In the genomic region with DNA sequence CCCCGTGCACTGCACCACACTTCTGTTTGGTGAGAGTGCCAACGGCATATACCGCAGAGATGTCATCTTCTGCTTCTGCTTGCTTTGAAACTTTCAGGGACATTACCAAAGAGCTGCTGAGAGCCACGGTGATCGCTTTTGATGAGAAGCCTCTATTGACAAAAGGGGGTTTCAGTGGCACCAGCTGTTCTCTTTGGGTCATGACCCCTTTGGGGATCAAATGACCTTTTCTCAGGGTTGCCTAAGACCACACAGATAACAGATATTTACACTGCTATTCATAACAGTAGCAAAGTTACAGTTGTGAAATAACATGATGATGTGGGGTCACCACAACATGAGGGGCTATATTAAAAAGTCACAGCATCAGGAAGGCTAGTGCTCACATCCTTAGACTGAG, we compare ENCODE assay signal across 24 mouse cellular contexts. TPM values are rescaled to one million over a fixed set of nuclear protein-coding genes. Genes with fewer than 3 reads are reported as not detected.
A peak's percentile ranks its signal among the peaks of the same experiment; 100 is the strongest.
DNase-seq lines count a peak whose midpoint lies in the region; ATAC-seq and TF ChIP-seq lines count a peak whose summit lies in the region.
"Had no signal": no experiment of that assay in that cellular context is flagged by ENCODE, and none has a peak within 500 bp of the region (broad histone marks: within the 10 kb centered on the region; RNA-seq: fewer than 3 reads in every experiment).

No protein-coding gene starts in this region.

- no peak overlapping the region for H3K9ac ChIP-seq in liver, embryonic 14.5 days (replicated peaks)
- H3K9ac ChIP-seq: embryonic facial prominence, embryonic 15.5 days; forebrain, embryonic 12.5 days; heart, embryonic 15.5 days; hindbrain, embryonic 12.5 days; limb, embryonic 13.5 days; lung, embryonic 15.5 days; midbrain, embryonic 13.5 days; stomach, embryonic 15.5 days had no signal

- TF ChIP-seq EP300 in liver, embryonic 14.5 days (IDR thresholded peaks at IDR 0.05; ENCODE audit: low read depth) = no peak

- ATAC-seq in liver, embryonic 14.5 days (ENCODE audit: insufficient read depth) = peak; percentile 61
- no peak for ATAC-seq in CD4-positive, CD25-positive, alpha-beta regulatory T cell, adult 4 months
- ATAC-seq: intestine, embryonic 16.5 days; midbrain, embryonic 13.5 days had no signal

- no peak overlapping the region for H3K4me3 ChIP-seq in liver, embryonic 14.5 days (ENCODE audit: insufficient read depth in 1 of 2, low read depth in 2 of 2, low read length in 2 of 2)
- H3K4me3 ChIP-seq: embryonic facial prominence, embryonic 15.5 days; forebrain, embryonic 12.5 days; heart, embryonic 10.5 days; heart, embryonic 15.5 days; hindbrain, embryonic 12.5 days; limb, embryonic 13.5 days; lung, embryonic 15.5 days; midbrain, embryonic 13.5 days; stomach, embryonic 15.5 days had no signal

- 0 out of 4 replicates have a peak, but pooled peaks cover 0 to 2% of the 10 kb centered on the region in 2 experiments for H3K4me1 ChIP-seq in liver, embryonic 14.5 days (replicated peaks; ENCODE audit: control insufficient read depth in 2 of 2, insufficient read depth in 2 of 2, low read length in 1 of 2)
- H3K4me1 ChIP-seq: embryonic facial prominence, embryonic 15.5 days; heart, embryonic 15.5 days; hindbrain, embryonic 12.5 days; limb, embryonic 13.5 days; lung, embryonic 15.5 days; stomach, embryonic 15.5 days had no signal

- peak; percentile 67 for DNase-seq in embryo, embryonic 10 days (ENCODE audit: low spot score)
- no peak for DNase-seq in embryo, embryonic 11 days
- peak; percentile 8 for DNase-seq in liver
- DNase-seq in liver, embryonic 14.5 days (ENCODE audit: low read depth in 3 of 3, low spot score in 3 of 3) = peak; percentile 13 to 34 (median 32)
- DNase-seq in left cerebral cortex, adult 8-10 months (ENCODE audit: low spot score in 2 of 2) = no peak
- DNase-seq in adrenal gland, postnatal 36 days = no peak
- DNase-seq: adrenal gland, adult 8-10 months; cerebellum, adult 8-10 months; cerebellum, postnatal 25 days; gastrocnemius, postnatal 10 days; kidney, adult 8-10 months had no signal

- TF ChIP-seq CTCF in liver, embryonic 14.5 days (IDR thresholded peaks at IDR 0.05; ENCODE audit: low read depth) = no peak

- peak overlapping the region; percentile 38 for H3K4me2 ChIP-seq in liver, embryonic 14.5 days (ENCODE audit: low read depth)
- H3K4me2 ChIP-seq: embryonic facial prominence, embryonic 15.5 days; forebrain, embryonic 12.5 days; heart, embryonic 15.5 days; hindbrain, embryonic 12.5 days; limb, embryonic 13.5 days; lung, embryonic 15.5 days; midbrain, embryonic 13.5 days; stomach, embryonic 15.5 days had no signal

- H3K27me3 ChIP-seq in liver, embryonic 14.5 days (ENCODE audit: control insufficient read depth, insufficient read depth, low read length) = no peaks in the 10 kb centered on the region
- H3K27me3 ChIP-seq: embryonic facial prominence, embryonic 15.5 days; forebrain, embryonic 12.5 days; heart, embryonic 15.5 days; hindbrain, embryonic 12.5 days; limb, embryonic 13.5 days; lung, embryonic 15.5 days; midbrain, embryonic 13.5 days; stomach, embryonic 15.5 days had no signal

- 75% methylated on average over 5 of the region's 5 CpGs for WGBS in liver, embryonic 14.5 days (ENCODE audit: insufficient replicate concordance)

- H3K27ac ChIP-seq in liver, embryonic 14.5 days = no peak overlapping the region
- H3K27ac ChIP-seq: embryonic facial prominence, embryonic 15.5 days; forebrain, embryonic 12.5 days; heart, embryonic 10.5 days; heart, embryonic 15.5 days; hindbrain, embryonic 12.5 days; kidney, postnatal 0 days; limb, embryonic 13.5 days; lung, embryonic 15.5 days; midbrain, embryonic 13.5 days; stomach, embryonic 15.5 days had no signal

- H3K9me3 ChIP-seq in liver, embryonic 14.5 days (ENCODE audit: control insufficient read depth, low read length) = no peaks in the 10 kb centered on the region
- H3K9me3 ChIP-seq: embryonic facial prominence, embryonic 15.5 days; forebrain, embryonic 12.5 days; G1E; heart, embryonic 10.5 days; heart, embryonic 15.5 days; hindbrain, embryonic 12.5 days; limb, embryonic 13.5 days; lung, embryonic 15.5 days; midbrain, embryonic 13.5 days; stomach, embryonic 15.5 days had no signal

- H3K36me3 ChIP-seq in liver, embryonic 14.5 days (replicated peaks; ENCODE audit: control insufficient read depth, insufficient read depth, low read depth) = no peaks in the 10 kb centered on the region
- H3K36me3 ChIP-seq: embryonic facial prominence, embryonic 15.5 days; forebrain, embryonic 12.5 days; G1E; heart, embryonic 10.5 days; heart, embryonic 15.5 days; hindbrain, embryonic 12.5 days; limb, embryonic 13.5 days; lung, embryonic 15.5 days; midbrain, embryonic 13.5 days; stomach, embryonic 15.5 days had no signal

RNA-seq across cellular contexts. Expression of gene Ppp1r9a, which starts 51.7 kb away (rescaled TPM):
- 2.3 and 3.0 TPM in 2 replicates for polyA plus RNA-seq in liver, embryonic 14.5 days (2012; rRNA removed)
- polyA plus RNA-seq in liver, embryonic 14.5 days (2014; fragmentation: Nextera tagmentation; extraction: Ambion mirVana) = 2.6 TPM in 2 replicates
- under 1 TPM in 1 of 2 experiments, not detected in 1; 0.04 TPM for polyA plus RNA-seq in CD4-positive, CD25-positive, alpha-beta regulatory T cell, adult 4 months (2017; shearing (Covaris generic))
- total RNA-seq in left cerebral cortex, adult 8-10 months (2022) = 100 to 1,000 TPM; 205 to 266 (median 234) TPM
- total RNA-seq in adrenal gland, postnatal 36 days (2021) = 10 to 100 TPM; 42.2 to 45.8 TPM

Comparison
In these comparisons a context has a peak if more than half of its experiments do, and no peak if none do; other contexts are left out.
1. DNase-seq: peak in embryo, embryonic 10 days (single experiment), liver (single experiment) and liver, embryonic 14.5 days (3 of 3); none in embryo, embryonic 11 days (single experiment), left cerebral cortex, adult 8-10 months (0 of 2) and adrenal gland, postnatal 36 days (0 of 2).
2. RNA of gene Ppp1r9a, which starts 51.7 kb away (total RNA-seq): 205 to 266 TPM in left cerebral cortex, adult 8-10 months; 42.2 to 45.8 TPM in adrenal gland, postnatal 36 days; every median in the first group is over 4 times any median in the second.